Mouse (Mus musculus) megakaryocyte, adult 5-6 weeks (primary cell): ENCODE measurements around the gene Zdhhc7. TPM values are rescaled to one million over a fixed set of nuclear protein-coding genes. Genes with fewer than 3 reads are reported as not detected.

Experiments used
- ATAC-seq: 2 replicates; pipeline ENCODE4 v1.8.0; 2016; ENCODE audit warnings: mild to moderate bottlenecking, inconsistent platforms; ENCODE audit not compliant: poor library complexity, severe bottlenecking
- total RNA-seq, 2 experiments: library from RNA; stranded (forward) in 1 of 2; stranded (reverse) in 1 of 2; fragments of 153-499, 151-499 nt in 1 of 2; fragments of 221-1000, 200-1000 nt in 1 of 2; gene quantifications; 2 replicates each; pipeline versions ENCODE4 v1.2.3 to v1.2.4; 2015 to 2017

The Zdhhc7 gene
- total RNA-seq, 2 experiments from 2014 or later: 23.0 to 33.3 TPM

GRCm38 (mm10) chr8:120037611-120038010 lies 63.7 kb downstream of the Zdhhc7 start:
- no peak for ATAC-seq

- no peak for ATAC-seq
Measured at GRCm38 (mm10) chr8:120037199-120037598, 64.1 kb downstream of the Zdhhc7 start.

DNA sequence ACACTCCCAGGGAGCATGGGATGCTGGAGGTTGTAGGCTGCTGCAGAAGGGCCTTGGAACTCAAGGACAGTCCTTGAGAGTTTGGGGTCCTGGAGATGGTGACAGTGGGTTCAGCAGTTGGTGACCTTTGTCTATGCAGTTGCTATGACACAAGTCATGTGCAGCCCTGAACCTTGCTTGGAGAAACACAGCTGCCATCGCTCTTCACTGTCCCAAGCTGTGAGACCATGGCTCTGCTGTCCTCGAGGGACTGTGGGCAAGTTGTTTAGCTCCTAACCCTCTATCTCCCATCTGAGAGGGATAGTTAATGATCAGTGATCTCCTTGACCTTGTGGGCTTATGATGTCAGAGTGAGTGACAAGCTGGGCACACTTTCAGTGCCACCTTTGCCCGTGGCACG lies 64.7 kb downstream of the Zdhhc7 start:
- ATAC-seq: no peak

- 0 out of 2 replicates have a peak, but pooled peaks have one; percentile 15 for ATAC-seq
Measured at GRCm38 (mm10) chr8:120036111-120036510, 65.2 kb downstream of the Zdhhc7 start.

DNA sequence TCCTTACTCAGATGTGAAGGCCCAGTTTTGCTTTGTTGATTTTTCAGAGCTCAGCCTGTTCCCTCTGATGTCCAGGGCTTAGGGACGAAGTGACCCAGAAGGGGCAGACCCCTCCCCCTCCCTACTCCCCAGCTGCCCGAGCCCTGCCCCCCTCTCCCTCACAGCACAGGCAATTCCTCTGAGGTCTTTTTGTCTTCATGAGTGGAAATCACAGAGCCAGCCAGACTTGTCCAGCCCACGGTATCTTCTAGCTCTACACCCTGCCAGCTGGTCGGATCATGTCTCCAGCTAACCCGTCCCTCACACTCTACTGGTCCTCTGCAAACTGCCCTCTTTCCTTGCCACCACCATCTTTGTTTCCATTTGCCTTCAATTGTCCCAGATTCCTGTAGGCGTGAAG lies 66.8 kb downstream of the Zdhhc7 start:
- ATAC-seq: no peak

DNA sequence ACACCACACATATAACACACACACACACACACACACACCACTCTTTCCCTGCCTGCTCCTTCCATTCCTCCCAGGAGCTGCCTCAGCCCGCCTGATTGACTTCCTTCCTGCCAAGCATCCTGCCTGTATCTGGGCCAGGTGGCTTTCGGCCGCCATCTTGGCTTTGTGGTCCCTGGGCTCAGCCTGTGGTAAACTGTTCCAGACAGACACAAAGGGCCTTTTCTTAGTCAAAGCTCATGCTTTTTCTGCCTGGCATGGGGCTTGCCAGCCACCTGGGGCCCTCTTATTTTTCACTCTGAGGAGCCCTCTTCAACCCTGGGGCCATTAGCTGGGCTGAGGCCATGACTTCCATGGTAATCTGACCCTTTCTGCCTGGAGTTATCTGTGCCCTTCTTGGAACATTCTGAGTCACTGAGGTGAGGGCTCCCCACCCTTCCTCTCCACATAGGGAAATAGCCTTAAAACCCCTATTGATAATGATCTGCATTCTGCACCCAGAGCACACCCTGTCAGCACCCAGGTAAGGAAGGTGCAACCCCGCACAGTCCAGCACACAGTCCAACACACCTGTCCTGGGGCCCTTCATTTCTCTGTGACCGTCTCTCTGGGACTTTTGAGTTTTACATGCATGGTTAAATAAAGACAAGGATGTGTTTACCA lies 68.6 kb downstream of the Zdhhc7 start:
- ATAC-seq: peak; percentile 9; the same call in 1 of the 2 replicates

Other genes starting within 250 kb of the Zdhhc7 start
- 2.7 and 5.5 TPM in 2 replicates for gene Klhl36, start 239.2 kb downstream of the Zdhhc7 start, total RNA-seq (2015)
- gene Klhl36, start 239.2 kb downstream of the Zdhhc7 start, total RNA-seq (2017): 8.5 and 9.2 TPM in 2 replicates
- gene Usp10, start 191.1 kb downstream of the Zdhhc7 start, total RNA-seq (2015): 24.9 and 31.9 TPM in 2 replicates
- 13.3 and 20.1 TPM in 2 replicates for gene Usp10, start 191.1 kb downstream of the Zdhhc7 start, total RNA-seq (2017)
- gene Gm20388, start 190.6 kb downstream of the Zdhhc7 start, total RNA-seq (2015): 7.6 and 12.8 TPM in 2 replicates
- 10.6 and 15.5 TPM in 2 replicates for gene Gm20388, start 190.6 kb downstream of the Zdhhc7 start, total RNA-seq (2017)
- gene Crispld2, start 109.0 kb downstream of the Zdhhc7 start, total RNA-seq (2015): 6.4 and 8.8 TPM in 2 replicates
- 7.8 and 10.5 TPM in 2 replicates for gene Crispld2, start 109.0 kb downstream of the Zdhhc7 start, total RNA-seq (2017)
- 61.4 and 76.5 TPM in 2 replicates for gene 6430548M08Rik, start 12.7 kb upstream of the Zdhhc7 start, total RNA-seq (2015)
- 70.0 and 87.2 TPM in 2 replicates for gene 6430548M08Rik, start 12.7 kb upstream of the Zdhhc7 start, total RNA-seq (2017)
- not detected in 2 replicates for gene Fam92b, start 76.0 kb upstream of the Zdhhc7 start, total RNA-seq (2015)
- gene Fam92b, start 76.0 kb upstream of the Zdhhc7 start, total RNA-seq (2017): not detected in 2 replicates
- 17.1 and 18.3 TPM in 2 replicates for gene Gse1, start 127.0 kb upstream of the Zdhhc7 start, total RNA-seq (2015)
- 6.1 and 11.4 TPM in 2 replicates for gene Gse1, start 127.0 kb upstream of the Zdhhc7 start, total RNA-seq (2017)